Mouse (Mus musculus) CH12.LX (cell line): ENCODE measurements around the gene Rasl11b.

Source experiments
- CTCF ChIP-seq, 2 experiments: IDR thresholded peaks in 1 of 2; conservative IDR thresholded peaks in 1 of 2; 2 replicates each; pipeline ENCODE4 v1.5.1; 2011 to 2012; ENCODE audit warnings: low read depth in 2 of 2, low read length in 2 of 2, improper control_type of control experiment in 1 of 2, inconsistent platforms in 1 of 2, mild to moderate bottlenecking in 1 of 2, moderate library complexity in 1 of 2
- ELF1 ChIP-seq: IDR thresholded peaks from 2 replicates; pipeline ENCODE4 v1.6.1; 2014; ENCODE audit warnings: low read depth, mild to moderate bottlenecking, inconsistent platforms, low read length, improper control_type of control experiment
- ETS1 ChIP-seq: conservative IDR thresholded peaks from 2 replicates; pipeline ENCODE4 v1.6.1; 2012; ENCODE audit warnings: low read depth, mild to moderate bottlenecking, inconsistent platforms, low read length, improper control_type of control experiment, moderate library complexity
- GABPA ChIP-seq: IDR thresholded peaks from 2 replicates; pipeline ENCODE4 v1.6.1; 2012; ENCODE audit warnings: low read depth, low read length, improper control_type of control experiment, inconsistent platforms; ENCODE audit not compliant: insufficient replicate concordance
- HCFC1 ChIP-seq: IDR thresholded peaks from 2 replicates; pipeline ENCODE4 v1.6.1; 2012; ENCODE audit warnings: low read depth, mild to moderate bottlenecking, inconsistent platforms, low read length, improper control_type of control experiment
- JUND ChIP-seq: conservative IDR thresholded peaks from 2 replicates; pipeline ENCODE4 v1.6.1; 2011; ENCODE audit warnings: low read depth, low read length, improper control_type of control experiment
- MEF2A ChIP-seq: IDR thresholded peaks from 2 replicates; pipeline ENCODE4 v1.6.1; 2014; ENCODE audit warnings: low read depth, mild to moderate bottlenecking, inconsistent platforms, low read length, improper control_type of control experiment, borderline replicate concordance
- NRF1 ChIP-seq: IDR thresholded peaks from 2 replicates; pipeline ENCODE4 v1.6.1; 2014; ENCODE audit warnings: low read depth, mild to moderate bottlenecking, inconsistent platforms, low read length, improper control_type of control experiment, moderate library complexity
- POLR2A ChIP-seq: IDR thresholded peaks from 2 replicates; pipeline ENCODE4 v1.6.1; 2011; ENCODE audit warnings: low read depth, mild to moderate bottlenecking, improper control_type of control experiment, low read length
- SIN3A ChIP-seq: IDR thresholded peaks from 2 replicates; pipeline ENCODE4 v1.6.1; 2012; ENCODE audit warnings: low read length, improper control_type of control experiment, inconsistent platforms
- SMC3 ChIP-seq: IDR thresholded peaks from 2 replicates; pipeline ENCODE4 v1.6.1; 2011; ENCODE audit warnings: low read depth, low read length, improper control_type of control experiment

DNA sequence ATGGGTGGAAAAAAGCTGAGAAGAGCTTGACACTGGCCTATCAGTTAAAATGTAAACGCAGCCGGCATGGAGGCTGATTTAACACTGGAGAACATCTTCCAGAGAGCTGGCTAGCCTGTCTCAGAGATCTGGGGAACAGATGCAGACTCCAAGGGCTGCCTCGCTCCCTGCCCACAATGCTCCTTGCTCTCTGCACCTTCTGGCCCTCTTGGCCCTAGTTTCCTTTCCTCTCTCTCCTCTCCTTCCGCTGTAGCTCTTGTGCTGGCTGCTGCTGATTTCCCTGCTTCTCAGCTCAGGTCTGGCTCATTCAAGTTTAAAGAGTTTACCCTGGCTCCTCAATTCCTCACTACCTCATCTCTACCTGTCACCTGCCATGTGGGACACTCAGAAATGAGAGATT lies 14.6 kb downstream of the Rasl11b start:
- TF ChIP-seq JUND (no peak), ELF1 (no peak), CTCF (conservative IDR thresholded peaks at IDR 0.05 in 1 of 2, IDR thresholded peaks at IDR 0.05 in 1 of 2; ENCODE audit: low read depth in 2 of 2, low read length in 2 of 2) (no peak), POLR2A (no peak), MEF2A (no peak), GABPA (no peak), SMC3 (no peak), SIN3A (no peak), ETS1 (no peak), NRF1 (no peak), HCFC1 (no peak)
